In genomic region chr9:106394649-106395602, GRCm38 (mm10) we compare ENCODE assay signal across 1 mouse cellular context.
TF ChIP-seq lines count a peak whose summit lies in the region.

No protein-coding gene starts in this region.

TF ChIP-seq in CH12.LX, 34 proteins besides CTCF, POLR2A, EP300 and RAD21:
- peak; percentile 65; the same call in 1 of the 2 replicates for TF ChIP-seq ELF1 (IDR thresholded peaks at IDR 0.05; ENCODE audit: low read depth, low read length)
- peak; percentile 63 for TF ChIP-seq SMC3 (IDR thresholded peaks at IDR 0.05; ENCODE audit: low read depth, low read length)
- no peak for TF ChIP-seq MXI1 (IDR thresholded peaks at IDR 0.05; ENCODE audit: low read depth, low read length)
- TF ChIP-seq RCOR1 (conservative IDR thresholded peaks at IDR 0.05; ENCODE audit: low read depth, low read length) = no peak
- no peak for TF ChIP-seq NRF1 (IDR thresholded peaks at IDR 0.05; ENCODE audit: low read depth, low read length)
- no peak for TF ChIP-seq ETS1 (conservative IDR thresholded peaks at IDR 0.05; ENCODE audit: low read depth, low read length)
- TF ChIP-seq POLR2AphosphoS2 (IDR thresholded peaks at IDR 0.05; ENCODE audit: low read depth, low read length) = no peak
